Comparison of ENCODE assay signal across 7 mouse cellular contexts in genomic region chr16:33055655-33056054, GRCm38 (mm10). TPM values are rescaled to one million over a fixed set of nuclear protein-coding genes. Genes with fewer than 3 reads are reported as not detected.
A peak's percentile ranks its signal among the peaks of the same experiment; 100 is the strongest.
DNase-seq lines count a peak whose midpoint lies in the region; ATAC-seq and TF ChIP-seq lines count a peak whose summit lies in the region.

No protein-coding gene starts in this region.

- H3K27me3 ChIP-seq in lung, postnatal 0 days (replicated peaks; ENCODE audit: insufficient read depth, low read length) = no peaks in the 10 kb centered on the region
- H3K27me3 ChIP-seq in embryonic facial prominence, embryonic 11.5 days (ENCODE audit: control insufficient read depth, insufficient read depth, low read length) = no peaks in the 10 kb centered on the region
- no peaks in the 10 kb centered on the region for H3K27me3 ChIP-seq in hindbrain, embryonic 13.5 days

- TF ChIP-seq EP300 in lung, postnatal 0 days (IDR thresholded peaks at IDR 0.05) = no peak

- no peak for TF ChIP-seq CTCF in lung, postnatal 0 days (IDR thresholded peaks at IDR 0.05)

- H3K9ac ChIP-seq in lung, postnatal 0 days (replicated peaks; ENCODE audit: low read depth) = no peak overlapping the region
- H3K9ac ChIP-seq in embryonic facial prominence, embryonic 11.5 days (replicated peaks; ENCODE audit: low read length) = no peak overlapping the region
- H3K9ac ChIP-seq in hindbrain, embryonic 13.5 days = peak overlapping the region; percentile 97

- DNase-seq in lung, postnatal 0 days (ENCODE audit: low spot score) = no peak
- DNase-seq in lung, postnatal 4 days = no peak
- DNase-seq in embryonic facial prominence, embryonic 11.5 days (ENCODE audit: low spot score) = no peak
- DNase-seq in B cell, adult 2 months = no peak
- DNase-seq in embryo, embryonic 9.5 days (ENCODE audit: extremely low spot score) = no peak

- H3K4me3 ChIP-seq in lung, postnatal 0 days (ENCODE audit: low read depth, low read length) = peak overlapping the region; percentile 91; the same call in 1 of the 2 replicates
- peak overlapping the region; percentile 94; the same call in 1 of the 2 replicates for H3K4me3 ChIP-seq in embryonic facial prominence, embryonic 11.5 days (ENCODE audit: low read depth, low read length)
- H3K4me3 ChIP-seq in hindbrain, embryonic 13.5 days = peak overlapping the region; percentile 96

- H3K27ac ChIP-seq in lung, postnatal 0 days (ENCODE audit: low read length) = no peak overlapping the region
- H3K27ac ChIP-seq in embryonic facial prominence, embryonic 11.5 days (replicated peaks; ENCODE audit: low read depth, low read length) = no peak overlapping the region
- H3K27ac ChIP-seq in hindbrain, embryonic 13.5 days = no peak overlapping the region

- WGBS in lung, postnatal 0 days = 16% methylated on average over 10 of the region's 10 CpGs
- 24% methylated on average over 10 of the region's 10 CpGs for WGBS in embryonic facial prominence, embryonic 11.5 days
- WGBS in hindbrain, embryonic 13.5 days = 24% methylated on average over 10 of the region's 10 CpGs

- H3K4me1 ChIP-seq in lung, postnatal 0 days (ENCODE audit: insufficient read depth, low read depth, low read length) = peaks cover 6% of the 10 kb centered on the region; the same call in 1 of the 2 replicates
- no peaks in the 10 kb centered on the region; the same call in 1 of the 2 replicates for H3K4me1 ChIP-seq in embryonic facial prominence, embryonic 11.5 days (ENCODE audit: control insufficient read depth, insufficient read depth, low read length)
- peaks cover 31% of the 10 kb centered on the region for H3K4me1 ChIP-seq in hindbrain, embryonic 13.5 days (replicated peaks)

- peaks cover 10% of the 10 kb centered on the region; the same call in 1 of the 2 replicates for H3K36me3 ChIP-seq in lung, postnatal 0 days (ENCODE audit: insufficient read depth, low read length)
- peaks cover 12% of the 10 kb centered on the region for H3K36me3 ChIP-seq in embryonic facial prominence, embryonic 11.5 days (replicated peaks; ENCODE audit: control insufficient read depth, insufficient read depth, low read depth, low read length)
- H3K36me3 ChIP-seq in hindbrain, embryonic 13.5 days = peaks cover 28% of the 10 kb centered on the region

- no peak for ATAC-seq in lung, postnatal 0 days
- peak; percentile 34 for ATAC-seq in embryonic facial prominence, embryonic 11.5 days (replicated peaks; ENCODE audit: insufficient number of reproducible peaks, low FRiP score, low TSS enrichment, low read depth)
- peak; percentile 23; the same call in 1 of the 2 replicates for ATAC-seq in hindbrain, embryonic 13.5 days (ENCODE audit: low FRiP score)
- peak; percentile 24; the same call in 1 of the 2 replicates for ATAC-seq in megakaryocyte-erythroid progenitor cell, adult 5-6 weeks (replicated peaks; ENCODE audit: low FRiP score, low TSS enrichment, poor library complexity, severe bottlenecking)

- H3K4me2 ChIP-seq in lung, postnatal 0 days (replicated peaks; ENCODE audit: low read depth, low read length) = peak overlapping the region; percentile 67
- H3K4me2 ChIP-seq in embryonic facial prominence, embryonic 11.5 days (ENCODE audit: low read depth, low read length) = peak overlapping the region; percentile 19
- peak overlapping the region; percentile 78 for H3K4me2 ChIP-seq in hindbrain, embryonic 13.5 days

- no peaks in the 10 kb centered on the region for H3K9me3 ChIP-seq in lung, postnatal 0 days (ENCODE audit: low read length)
- no peaks in the 10 kb centered on the region for H3K9me3 ChIP-seq in embryonic facial prominence, embryonic 11.5 days (replicated peaks; ENCODE audit: control insufficient read depth, low read length)
- no peaks in the 10 kb centered on the region for H3K9me3 ChIP-seq in hindbrain, embryonic 13.5 days

RNA-seq across cellular contexts. Expression of gene Iqcg, which starts 0.4 kb away (rescaled TPM):
- 6.0 and 7.6 TPM in 2 replicates for polyA plus RNA-seq in lung, postnatal 0 days (2015; fragmentation: Nextera tagmentation; extraction: Ambion mirVana)
- 3.7 and 3.8 TPM in 2 replicates for polyA plus RNA-seq in embryonic facial prominence, embryonic 11.5 days (2014; fragmentation: Nextera tagmentation; extraction: Ambion mirVana)
- polyA plus RNA-seq in hindbrain, embryonic 13.5 days (2015; fragmentation: Nextera tagmentation; extraction: Ambion mirVana) = 6.4 and 6.8 TPM in 2 replicates
- total RNA-seq in megakaryocyte-erythroid progenitor cell, adult 5-6 weeks (2014; fragmentation: Nextera tagmentation) = 1.4 TPM in 1 of 2 replicates, not detected in the other
- 0.04 and 0.89 TPM in 2 replicates for total RNA-seq in megakaryocyte-erythroid progenitor cell, adult 5-6 weeks (2017)

RNA-seq across cellular contexts. Expression of gene Rpl35a, which starts 0.6 kb away (rescaled TPM):
- polyA plus RNA-seq in lung, postnatal 0 days (2015; fragmentation: Nextera tagmentation; extraction: Ambion mirVana) = 641 and 670 TPM in 2 replicates
- polyA plus RNA-seq in embryonic facial prominence, embryonic 11.5 days (2014; fragmentation: Nextera tagmentation; extraction: Ambion mirVana) = 929 and 931 TPM in 2 replicates
- 566 and 585 TPM in 2 replicates for polyA plus RNA-seq in hindbrain, embryonic 13.5 days (2015; fragmentation: Nextera tagmentation; extraction: Ambion mirVana)
- total RNA-seq in megakaryocyte-erythroid progenitor cell, adult 5-6 weeks (2014; fragmentation: Nextera tagmentation) = 3,282 and 3,383 TPM in 2 replicates
- total RNA-seq in megakaryocyte-erythroid progenitor cell, adult 5-6 weeks (2017) = 1,974 and 2,153 TPM in 2 replicates

RNA-seq across cellular contexts. Expression of gene Lmln, which starts 6.7 kb away (rescaled TPM):
- polyA plus RNA-seq in lung, postnatal 0 days (2015; fragmentation: Nextera tagmentation; extraction: Ambion mirVana) = 1.1 TPM in 2 replicates
- polyA plus RNA-seq in embryonic facial prominence, embryonic 11.5 days (2014; fragmentation: Nextera tagmentation; extraction: Ambion mirVana) = 1.2 and 2.3 TPM in 2 replicates
- 3.3 and 4.4 TPM in 2 replicates for polyA plus RNA-seq in hindbrain, embryonic 13.5 days (2015; fragmentation: Nextera tagmentation; extraction: Ambion mirVana)
- 0.87 and 8.1 TPM in 2 replicates for total RNA-seq in megakaryocyte-erythroid progenitor cell, adult 5-6 weeks (2014; fragmentation: Nextera tagmentation)
- total RNA-seq in megakaryocyte-erythroid progenitor cell, adult 5-6 weeks (2017) = 0.66 and 0.88 TPM in 2 replicates

Comparison
In these comparisons a context has a peak if more than half of its experiments do, and no peak if none do; other contexts are left out.
1. H3K4me2 ChIP-seq: peak in every context shown above with its lines; median percentile 78 in hindbrain, embryonic 13.5 days; 67 in lung, postnatal 0 days; 19 in embryonic facial prominence, embryonic 11.5 days.